Mouse (Mus musculus) embryo, embryonic 9.5 days (tissue): ENCODE data around the gene Gm20498.
A peak's percentile ranks its signal among the peaks of the same experiment; 100 is the strongest.

Experiments
- DNase-seq: peaks from one replicate; pipeline ENCODE4 v3.0.0-alpha.2; 2017; ENCODE audit errors: extremely low spot score

Gm20498 gene

GRCm38 (mm10) chr12:81332875-81333421 lies 199.8 kb downstream of the Gm20498 start, which contains the start of gene Slc8a3:
Slc8a3 (minus strand) TSS chr12:81333180.
- peak; percentile 70 for DNase-seq

- peak; percentile 67 for DNase-seq
These were observed 200.5 kb downstream of the Gm20498 start for GRCm38 (mm10) chr12:81331937-81332874.

GRCm38 (mm10) chr12:81331046-81331638 lies 201.6 kb downstream of the Gm20498 start:
- DNase-seq: peak; percentile 9

- DNase-seq: no peak
These were observed 207.7 kb downstream of the Gm20498 start for GRCm38 (mm10) chr12:81324991-81325390.

- DNase-seq: no peak
These were observed 208.6 kb downstream of the Gm20498 start for GRCm38 (mm10) chr12:81324116-81324515.

- DNase-seq: no peak
These were observed 211.7 kb downstream of the Gm20498 start for GRCm38 (mm10) chr12:81321021-81321420.

GRCm38 (mm10) chr12:81317811-81318210 lies 214.9 kb downstream of the Gm20498 start:
- DNase-seq: peak; percentile 22

- no peak for DNase-seq
These were observed 216.8 kb downstream of the Gm20498 start for GRCm38 (mm10) chr12:81315953-81316352.
